Mouse (Mus musculus) limb, embryonic 11.5 days (tissue): ENCODE results near the gene Cd47. TPM values are rescaled to one million over a fixed set of nuclear protein-coding genes. Genes with fewer than 3 reads are reported as not detected.

Source experiments
- ATAC-seq: fragments of 200-750 bp; cut with Nextera tagmentation; 2 replicates; pipeline ENCODE4 v1.8.0; 2017; ENCODE audit warnings: low read depth; ENCODE audit not compliant: insufficient number of reproducible peaks, low FRiP score, low TSS enrichment
- DNase-seq: peaks from one replicate; pipeline ENCODE4 v3.0.0-alpha.2; 2015; ENCODE audit warnings: low spot score
- H3K27ac ChIP-seq: fragments of 300-500 bp; sonication (generic); replicated peaks from 2 replicates; pipeline ENCODE4 v1.5.1; 2014; ENCODE audit warnings: low read depth, mild to moderate bottlenecking, low read length
- H3K27me3 ChIP-seq: fragments of 300-500 bp; sonication (generic); 2 replicates; pipeline ENCODE4 v1.6.1; 2014; ENCODE audit warnings: mild to moderate bottlenecking, low read length, mixed read lengths; ENCODE audit not compliant: control insufficient read depth, insufficient read depth
- H3K36me3 ChIP-seq: fragments of 300-500 bp; sonication (generic); 2 replicates; pipeline ENCODE4 v1.6.1; 2014; ENCODE audit warnings: mild to moderate bottlenecking, low read length, moderate library complexity, mixed read lengths; ENCODE audit not compliant: control insufficient read depth, insufficient read depth
- H3K4me1 ChIP-seq: fragments of 300-500 bp; sonication (generic); 2 replicates; pipeline ENCODE4 v1.6.1; 2014; ENCODE audit warnings: low read length, mixed read lengths; ENCODE audit not compliant: control insufficient read depth, insufficient read depth
- H3K4me2 ChIP-seq: fragments of 300-500 bp; sonication (generic); 2 replicates; pipeline ENCODE4 v1.6.1; 2014; ENCODE audit warnings: low read depth, mild to moderate bottlenecking, moderate library complexity; ENCODE audit not compliant: severe bottlenecking
- H3K4me3 ChIP-seq: fragments of 300-500 bp; sonication (generic); 2 replicates; pipeline ENCODE4 v1.5.1; 2014; ENCODE audit warnings: low read depth, low read length
- H3K9ac ChIP-seq: fragments of 300-500 bp; sonication (generic); 2 replicates; pipeline ENCODE4 v1.6.1; 2014; ENCODE audit warnings: mild to moderate bottlenecking, low read length
- H3K9me3 ChIP-seq: fragments of 300-500 bp; sonication (generic); 2 replicates; pipeline ENCODE4 v1.6.1; 2016; ENCODE audit warnings: low read length; ENCODE audit not compliant: control insufficient read depth
- WGBS: fragments of 180-500 bp; shearing (Covaris S2); extraction: QIAGEN DNeasy Blood & Tissue Kit; methylation state at CpG from one replicate; pipeline ENCODE4 v1.1.7; 2014; 5-methylcytosine and 5-hydroxymethylcytosine counted together
- polyA plus RNA-seq: library from polyadenylated mRNA; unstranded; fragments of >200 nt; fragmentation: Nextera tagmentation; extraction: Ambion mirVana; gene quantifications from 2 replicates; pipeline ENCODE4 v1.2.1, GENCODE M21; 2014

Cd47 gene
- polyA plus RNA-seq, 1 experiment from 2014 or later: 32.7 TPM

DNA sequence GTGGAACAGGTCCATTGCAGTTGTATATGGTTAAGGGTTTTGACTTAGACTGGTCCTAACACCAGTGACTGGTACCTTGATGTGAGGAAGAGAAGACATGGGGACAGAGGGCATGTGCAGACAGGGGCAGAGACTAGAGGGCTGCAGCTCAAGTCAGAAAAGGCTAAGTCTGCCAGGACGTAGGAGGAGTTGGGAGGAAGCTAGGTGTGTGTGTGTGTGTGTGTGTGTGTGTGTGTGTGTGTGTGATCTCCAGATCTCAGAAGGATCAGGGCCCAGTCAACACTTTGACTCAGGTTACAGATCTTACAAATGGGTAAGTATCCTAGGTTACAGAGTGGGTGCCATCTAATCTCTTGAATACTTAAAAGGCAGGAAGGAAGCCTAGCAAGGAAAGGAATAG lies 48.3 kb downstream of the Cd47 start:
- Histone ChIP-seq H3K36me3 (no peaks in the 10 kb centered on the region), H3K9ac (no peak overlapping the region), H3K27ac (no peak overlapping the region), H3K9me3 (no peaks in the 10 kb centered on the region), H3K27me3 (no peaks in the 10 kb centered on the region), H3K4me2 (no peak overlapping the region), H3K4me1 (no peaks in the 10 kb centered on the region), H3K4me3 (no peak overlapping the region)
- WGBS: 56% methylated on average over 1 of the region's 1 CpGs
- ATAC-seq (no peak), DNase-seq (no peak)

GRCm38 (mm10) chr16:49852940-49853339 lies 52.6 kb downstream of the Cd47 start:
- whole genome bisulfite sequencing: 85% methylated on average over 3 of the region's 3 CpGs
- no peaks in the 10 kb centered on the region for H3K36me3 ChIP-seq
- no peak overlapping the region for H3K27ac ChIP-seq
- H3K4me1 ChIP-seq: no peaks in the 10 kb centered on the region
- DNase-seq: no peak
- H3K4me2 ChIP-seq: no peak overlapping the region
- no peak for ATAC-seq
- no peak overlapping the region for H3K4me3 ChIP-seq
- H3K9ac ChIP-seq: no peak overlapping the region
- no peaks in the 10 kb centered on the region for H3K27me3 ChIP-seq
- H3K9me3 ChIP-seq: no peaks in the 10 kb centered on the region

- H3K4me1 ChIP-seq: no peaks in the 10 kb centered on the region
- H3K27me3 ChIP-seq: no peaks in the 10 kb centered on the region
- H3K27ac ChIP-seq: no peak overlapping the region
- H3K9ac ChIP-seq: no peak overlapping the region
- 95% methylated on average over 6 of the region's 6 CpGs for WGBS
- H3K36me3 ChIP-seq: no peaks in the 10 kb centered on the region
- DNase-seq: no peak
- no peaks in the 10 kb centered on the region for H3K9me3 ChIP-seq
- H3K4me2 ChIP-seq: no peak overlapping the region
- H3K4me3 ChIP-seq: no peak overlapping the region
- ATAC-seq: no peak
These were observed 53.3 kb downstream of the Cd47 start for GRCm38 (mm10) chr16:49853633-49854032.

- Histone ChIP-seq H3K27ac (no peak overlapping the region), H3K27me3 (no peaks in the 10 kb centered on the region), H3K9me3 (no peaks in the 10 kb centered on the region), H3K36me3 (no peaks in the 10 kb centered on the region), H3K9ac (no peak overlapping the region), H3K4me1 (no peaks in the 10 kb centered on the region), H3K4me2 (no peak overlapping the region), H3K4me3 (no peak overlapping the region; the same call in 1 of the 2 replicates)
- ATAC-seq (no peak), DNase-seq (no peak)
- WGBS: 94% methylated on average over 6 of the region's 6 CpGs
These were observed 53.9 kb downstream of the Cd47 start for GRCm38 (mm10) chr16:49854194-49854593.

DNA sequence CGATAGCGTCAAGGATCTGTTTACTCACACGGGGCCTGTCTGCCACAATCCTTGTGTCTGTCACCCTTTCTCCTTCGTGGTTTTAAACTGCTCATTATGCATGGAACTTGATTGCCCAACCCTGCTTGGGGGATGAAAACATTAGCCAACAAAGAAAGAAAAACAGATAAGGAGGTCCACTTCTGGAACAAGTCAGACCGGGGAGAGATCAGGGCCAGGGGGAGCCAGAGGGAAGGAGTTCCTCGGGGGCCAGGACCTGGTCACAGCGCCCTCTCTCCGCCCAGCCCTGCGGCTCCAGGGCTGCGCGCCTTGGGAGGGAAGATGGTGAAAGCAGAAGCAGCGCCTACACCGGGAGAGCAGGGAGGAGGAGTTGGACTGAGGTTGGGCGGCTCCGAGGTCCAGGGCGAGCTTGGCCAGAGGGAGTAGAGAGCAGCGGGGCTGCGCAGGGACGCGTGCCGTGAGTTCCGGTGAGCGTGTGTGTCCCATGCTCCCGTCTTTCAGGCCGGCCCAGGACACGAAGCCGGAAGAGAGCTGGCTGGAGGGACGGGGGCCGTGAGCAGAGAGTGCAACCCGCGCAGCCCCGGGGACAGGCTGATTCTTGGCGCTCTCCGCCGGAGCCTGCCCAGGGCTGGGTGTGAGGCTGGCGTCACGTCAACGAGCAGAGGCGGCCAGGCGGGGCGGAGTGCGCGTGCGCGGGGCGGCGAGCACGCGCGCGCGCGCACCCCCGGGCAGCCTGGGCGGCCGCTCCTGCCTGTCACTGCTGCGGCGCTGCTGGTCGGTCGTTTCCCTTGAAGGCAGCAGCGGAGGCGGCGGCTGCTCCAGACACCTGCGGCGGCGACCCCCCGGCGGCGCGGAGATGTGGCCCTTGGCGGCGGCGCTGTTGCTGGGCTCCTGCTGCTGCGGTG lies 54.9 kb downstream of the Cd47 start:
- Histone ChIP-seq H3K4me2 (peak overlapping the region; percentile 75), H3K36me3 (0 out of 2 replicates have a peak, but pooled peaks cover 2% of the 10 kb centered on the region), H3K9ac (peak overlapping the region; percentile 79), H3K9me3 (no peaks in the 10 kb centered on the region), H3K27ac (peak overlapping the region; percentile 95), H3K27me3 (no peaks in the 10 kb centered on the region), H3K4me3 (peak overlapping the region; percentile 85), H3K4me1 (no peaks in the 10 kb centered on the region)
- 2% methylated on average over 52 of the region's 74 CpGs for WGBS
- peak; percentile 90 for DNase-seq
- peak; percentile 93 for ATAC-seq

DNA sequence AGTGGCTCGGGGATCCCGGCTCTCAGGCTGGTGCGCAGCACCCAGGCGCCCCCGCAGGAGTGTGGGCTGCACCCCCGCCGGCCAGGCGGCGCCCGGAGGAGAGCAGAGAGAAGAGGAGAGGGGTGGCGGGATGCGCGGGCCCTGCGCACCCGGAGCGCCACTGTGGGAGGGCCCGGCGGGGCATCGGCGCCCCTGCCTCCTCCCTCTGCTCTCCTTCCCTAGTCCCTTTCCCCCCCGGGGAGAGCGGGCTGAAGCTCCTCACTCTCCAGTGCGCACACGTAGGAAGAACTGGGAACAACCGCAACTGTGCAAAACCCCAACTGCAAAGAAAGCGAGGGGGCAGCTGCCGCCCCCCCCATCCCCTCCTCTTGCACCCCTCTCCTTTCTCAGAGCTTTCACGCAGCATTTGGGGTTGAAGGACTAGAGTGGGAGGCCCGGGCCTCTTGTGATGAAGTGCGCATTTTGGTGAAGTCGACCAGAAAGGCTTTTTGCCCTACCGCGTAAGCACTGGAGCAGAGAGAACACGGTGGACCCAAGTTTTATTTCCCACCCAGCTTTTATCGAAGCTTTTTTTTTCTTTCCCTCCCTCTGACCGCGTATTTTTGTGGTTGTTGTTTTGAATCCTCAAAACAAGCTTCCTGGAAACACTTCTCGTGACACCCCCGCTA lies 55.6 kb downstream of the Cd47 start:
- DNase-seq (no peak), ATAC-seq (peak; percentile 68)

GRCm38 (mm10) chr16:49856661-49857060 lies 56.3 kb downstream of the Cd47 start:
- DNase-seq: no peak
- no peaks in the 10 kb centered on the region for H3K4me1 ChIP-seq
- no peak overlapping the region; the same call in 1 of the 2 replicates for H3K9ac ChIP-seq
- ATAC-seq: no peak
- WGBS: 40% methylated on average over 8 of the region's 8 CpGs
- H3K9me3 ChIP-seq: no peaks in the 10 kb centered on the region
- no peaks in the 10 kb centered on the region for H3K27me3 ChIP-seq
- peak overlapping the region; percentile 75 for H3K4me2 ChIP-seq
- H3K4me3 ChIP-seq: peak overlapping the region; percentile 85
- H3K36me3 ChIP-seq: 0 out of 2 replicates have a peak, but pooled peaks cover 2% of the 10 kb centered on the region
- no peak overlapping the region for H3K27ac ChIP-seq

More for the DNA sequence above, 55.6 kb downstream of the Cd47 start:
- Histone ChIP-seq H3K9me3 (no peaks in the 10 kb centered on the region), H3K36me3 (0 out of 2 replicates have a peak, but pooled peaks cover 2% of the 10 kb centered on the region), H3K9ac (peak overlapping the region; percentile 79), H3K4me1 (no peaks in the 10 kb centered on the region), H3K4me3 (peak overlapping the region; percentile 85), H3K27me3 (no peaks in the 10 kb centered on the region), H3K4me2 (peak overlapping the region; percentile 75), H3K27ac (peak overlapping the region; percentile 95)
- WGBS: under 1% methylated on average over 24 of the region's 39 CpGs

- Histone ChIP-seq H3K9ac (no peak overlapping the region), H3K27ac (no peak overlapping the region), H3K36me3 (peaks cover 4% of the 10 kb centered on the region; the same call in 1 of the 2 replicates), H3K4me3 (no peak overlapping the region), H3K27me3 (no peaks in the 10 kb centered on the region), H3K4me2 (no peak overlapping the region), H3K4me1 (no peaks in the 10 kb centered on the region), H3K9me3 (no peaks in the 10 kb centered on the region)
- ATAC-seq (no peak), DNase-seq (no peak)
- 76% methylated on average over 8 of the region's 8 CpGs for WGBS
These were observed 57.3 kb downstream of the Cd47 start for GRCm38 (mm10) chr16:49857504-49858160.
